Mouse (Mus musculus) liver, postnatal 0 days (tissue): ENCODE results near the gene Ankrd13b.

Experiments
- CTCF ChIP-seq: sonication (generic); IDR thresholded peaks from 2 replicates; pipeline ENCODE4 v1.5.1; 2016; ENCODE audit warnings: antibody characterized with exemption, low read depth
- EP300 ChIP-seq: IDR thresholded peaks from 2 replicates; pipeline ENCODE4 v1.6.1; 2016; ENCODE audit warnings: antibody characterized with exemption, low read depth, mild to moderate bottlenecking

DNA sequence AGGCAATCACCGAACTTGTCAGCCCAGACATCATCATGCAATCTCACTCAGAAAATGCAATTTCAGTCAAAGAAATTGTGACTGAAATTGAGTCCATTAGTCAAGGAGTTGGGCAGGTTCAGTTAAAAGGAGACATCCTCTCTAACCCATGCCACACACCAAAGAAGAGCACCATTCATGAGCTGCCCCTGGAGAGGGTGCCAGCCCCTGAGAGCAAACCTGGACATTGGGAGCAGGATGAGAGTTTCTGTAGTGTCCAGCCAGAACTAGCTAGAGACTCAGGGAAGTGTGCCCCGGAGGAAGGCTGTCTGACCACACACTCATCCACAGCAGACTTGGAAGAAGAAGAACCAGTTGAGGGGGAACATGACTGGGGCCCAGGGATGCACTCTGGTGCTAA, 36.1 kb downstream of the Ankrd13b start:
- TF ChIP-seq CTCF (no peak), EP300 (no peak)
